Comparison of ENCODE assay signal across 8 mouse cellular contexts in genomic region chr17:24469910-24470602, GRCm38 (mm10). TPM values are rescaled to one million over a fixed set of nuclear protein-coding genes. Genes with fewer than 3 reads are reported as not detected.
DNase-seq lines count a peak whose midpoint lies in the region; ATAC-seq and TF ChIP-seq lines count a peak whose summit lies in the region.

Gene E4f1 (minus strand): TSS chr17:24470313.
Gene Pgp (plus strand): TSS chr17:24470392.

- peak; percentile 97 for ATAC-seq in forebrain, embryonic 12.5 days (ENCODE audit: low FRiP score)
- ATAC-seq in heart, postnatal 0 days (ENCODE audit: insufficient read depth, low read depth), result peak; percentile 96
- peak; percentile 98 for ATAC-seq in liver, embryonic 16.5 days (ENCODE audit: low read depth)
- ATAC-seq in neural tube, embryonic 13.5 days (ENCODE audit: low read depth), result peak; percentile 98

- H3K4me1 ChIP-seq in E14TG2a.4 (replicated peaks; ENCODE audit: low read depth, low read length), result peaks cover 47% of the 10 kb centered on the region
- H3K4me1 ChIP-seq in forebrain, embryonic 12.5 days, result peaks cover 28% of the 10 kb centered on the region
- peaks cover 21% of the 10 kb centered on the region for H3K4me1 ChIP-seq in heart, postnatal 0 days (ENCODE audit: control insufficient read depth, insufficient read depth)
- peaks cover 23% of the 10 kb centered on the region for H3K4me1 ChIP-seq in liver, embryonic 16.5 days (ENCODE audit: control insufficient read depth, low read depth, low read length)
- peaks cover 48% of the 10 kb centered on the region for H3K4me1 ChIP-seq in neural tube, embryonic 13.5 days (replicated peaks)
- peaks cover 17% of the 10 kb centered on the region for H3K4me1 ChIP-seq in testis, adult 2 months (ENCODE audit: control insufficient read depth, insufficient read depth, low read length)

- peak; percentile 69; the same call in 1 of the 2 replicates for TF ChIP-seq EP300 in heart, postnatal 0 days (IDR thresholded peaks at IDR 0.05; ENCODE audit: low read depth)

- WGBS in forebrain, embryonic 12.5 days, result under 1% methylated on average over 70 of the region's 75 CpGs
- under 1% methylated on average over 71 of the region's 75 CpGs for WGBS in heart, postnatal 0 days
- under 1% methylated on average over 75 of the region's 75 CpGs for WGBS in liver, embryonic 16.5 days (ENCODE audit: insufficient replicate concordance)
- under 1% methylated on average over 75 of the region's 75 CpGs for WGBS in neural tube, embryonic 13.5 days

- peak; percentile 98 for DNase-seq in c-Kit-positive CD71-positive TER-119-positive erythroid progenitor cells, embryonic 14.5 days (ENCODE audit: low spot score)
- DNase-seq in heart, postnatal 0 days (ENCODE audit: low spot score), result peak; percentile 98
- DNase-seq in kidney, postnatal 4 days, result peak; percentile 98 to 99

- H3K27ac ChIP-seq in forebrain, embryonic 12.5 days, result peak within 1 kb of the TSS; percentile 85
- peak within 1 kb of the TSS; percentile 84 for H3K27ac ChIP-seq in heart, postnatal 0 days (ENCODE audit: low read depth)
- peak within 1 kb of the TSS; percentile 93 for H3K27ac ChIP-seq in liver, embryonic 16.5 days (ENCODE audit: low read length)
- H3K27ac ChIP-seq in neural tube, embryonic 13.5 days (replicated peaks), result peak within 1 kb of the TSS; percentile 91
- peak within 1 kb of the TSS; percentile 97 for H3K27ac ChIP-seq in testis, adult 2 months (ENCODE audit: control insufficient read depth, insufficient read depth, low read depth, low read length)

- peak within 1 kb of the TSS; percentile 96 for H3K4me3 ChIP-seq in E14TG2a.4 (replicated peaks; ENCODE audit: low read length)
- peak within 1 kb of the TSS; percentile 89 for H3K4me3 ChIP-seq in forebrain, embryonic 12.5 days (replicated peaks)
- peak within 1 kb of the TSS; percentile 66 for H3K4me3 ChIP-seq in heart, postnatal 0 days (ENCODE audit: low read depth, low read length)
- peak within 1 kb of the TSS; percentile 94 for H3K4me3 ChIP-seq in liver, embryonic 16.5 days (ENCODE audit: low read depth, low read length)
- H3K4me3 ChIP-seq in neural tube, embryonic 13.5 days, result peak within 1 kb of the TSS; percentile 91
- peak within 1 kb of the TSS; percentile 95 for H3K4me3 ChIP-seq in testis, adult 2 months (ENCODE audit: control insufficient read depth, low read depth, low read length)

- peak; percentile 87 for TF ChIP-seq POLR2A in testis, adult 2 months (IDR thresholded peaks at IDR 0.05; ENCODE audit: control insufficient read depth, low read depth, low read length)

- no peaks in the 10 kb centered on the region for H3K27me3 ChIP-seq in E14TG2a.4 (ENCODE audit: insufficient read depth, low read length)
- no peaks in the 10 kb centered on the region for H3K27me3 ChIP-seq in forebrain, embryonic 12.5 days
- no peaks in the 10 kb centered on the region for H3K27me3 ChIP-seq in heart, postnatal 0 days (ENCODE audit: control insufficient read depth, insufficient read depth, low read length)
- H3K27me3 ChIP-seq in liver, embryonic 16.5 days (ENCODE audit: control insufficient read depth, insufficient read depth, low read depth, low read length), result no peaks in the 10 kb centered on the region
- no peaks in the 10 kb centered on the region for H3K27me3 ChIP-seq in neural tube, embryonic 13.5 days
- no peaks in the 10 kb centered on the region for H3K27me3 ChIP-seq in testis, adult 2 months (ENCODE audit: control insufficient read depth, insufficient read depth, low read length)

- H3K9ac ChIP-seq in forebrain, embryonic 12.5 days, result peak within 1 kb of the TSS; percentile 95
- H3K9ac ChIP-seq in heart, postnatal 0 days (replicated peaks; ENCODE audit: low read depth, low read length), result peak within 1 kb of the TSS; percentile 67
- peak within 1 kb of the TSS; percentile 96 for H3K9ac ChIP-seq in liver, embryonic 16.5 days (ENCODE audit: low read depth, low read length)
- H3K9ac ChIP-seq in neural tube, embryonic 13.5 days, result peak within 1 kb of the TSS; percentile 90

- no peak for TF ChIP-seq CTCF in E14TG2a.4 (conservative IDR thresholded peaks at IDR 0.05; ENCODE audit: low read length)
- no peak for TF ChIP-seq CTCF in heart, postnatal 0 days (IDR thresholded peaks at IDR 0.05; ENCODE audit: low read depth)
- TF ChIP-seq CTCF in testis, adult 2 months (IDR thresholded peaks at IDR 0.05; ENCODE audit: control insufficient read depth, insufficient read depth, insufficient replicate concordance, low read depth, low read length), result no peak

- peaks cover 58% of the 10 kb centered on the region for H3K36me3 ChIP-seq in E14TG2a.4 (ENCODE audit: insufficient read depth, low read length)
- peaks cover 14% of the 10 kb centered on the region for H3K36me3 ChIP-seq in forebrain, embryonic 12.5 days (replicated peaks)
- H3K36me3 ChIP-seq in heart, postnatal 0 days (replicated peaks; ENCODE audit: control insufficient read depth, insufficient read depth, low read length), result peaks cover 14% of the 10 kb centered on the region
- peaks cover 15% of the 10 kb centered on the region for H3K36me3 ChIP-seq in liver, embryonic 16.5 days (ENCODE audit: control insufficient read depth, insufficient read depth)
- H3K36me3 ChIP-seq in neural tube, embryonic 13.5 days, result peaks cover 23% of the 10 kb centered on the region
- peaks cover 2% of the 10 kb centered on the region for H3K36me3 ChIP-seq in testis, adult 2 months (ENCODE audit: control insufficient read depth, insufficient read depth, low read length)

- peak within 1 kb of the TSS; percentile 83 for H3K4me2 ChIP-seq in forebrain, embryonic 12.5 days
- H3K4me2 ChIP-seq in heart, postnatal 0 days (ENCODE audit: low read depth, low read length), result peak within 1 kb of the TSS; percentile 86
- H3K4me2 ChIP-seq in liver, embryonic 16.5 days (ENCODE audit: low read depth, low read length), result peak within 1 kb of the TSS; percentile 91
- H3K4me2 ChIP-seq in neural tube, embryonic 13.5 days, result peak within 1 kb of the TSS; percentile 100

- H3K9me3 ChIP-seq in E14TG2a.4 (ENCODE audit: low read length), result no peaks in the 10 kb centered on the region
- H3K9me3 ChIP-seq in forebrain, embryonic 12.5 days, result no peaks in the 10 kb centered on the region
- H3K9me3 ChIP-seq in heart, postnatal 0 days (replicated peaks; ENCODE audit: control insufficient read depth, low read length), result no peaks in the 10 kb centered on the region
- H3K9me3 ChIP-seq in liver, embryonic 16.5 days (replicated peaks; ENCODE audit: control insufficient read depth, low read length), result no peaks in the 10 kb centered on the region
- H3K9me3 ChIP-seq in neural tube, embryonic 13.5 days, result no peaks in the 10 kb centered on the region

RNA-seq across cellular contexts. Expression of gene E4f1, which starts in this region (rescaled TPM):
- 34.1 and 37.1 TPM in 2 replicates for polyA plus RNA-seq in forebrain, embryonic 12.5 days (2016; fragmentation: Nextera tagmentation; extraction: Ambion mirVana)
- total RNA-seq in heart, postnatal 0 days (2014; rRNA removed; ENCODE audit: low replicate concordance), result 19.6 and 20.6 TPM in 2 replicates
- polyA plus RNA-seq in heart, postnatal 0 days (2015; fragmentation: Nextera tagmentation; extraction: Ambion mirVana), result 14.0 and 17.8 TPM in 2 replicates
- polyA plus RNA-seq in liver, embryonic 16.5 days (2015; fragmentation: Nextera tagmentation; extraction: Ambion mirVana), result 11.4 and 12.3 TPM in 2 replicates
- polyA plus RNA-seq in neural tube, embryonic 13.5 days (2015; fragmentation: Nextera tagmentation; extraction: Ambion mirVana), result 39.7 and 41.6 TPM in 2 replicates
- 61.5 and 69.3 TPM in 2 replicates for polyA plus RNA-seq in testis, adult 2 months (2012; rRNA removed)

RNA-seq across cellular contexts. Expression of gene Pgp, which starts in this region (rescaled TPM):
- polyA plus RNA-seq in forebrain, embryonic 12.5 days (2016; fragmentation: Nextera tagmentation; extraction: Ambion mirVana), result 59.3 and 60.3 TPM in 2 replicates
- total RNA-seq in heart, postnatal 0 days (2014; rRNA removed; ENCODE audit: low replicate concordance), result 48.4 and 62.3 TPM in 2 replicates
- 65.8 and 70.6 TPM in 2 replicates for polyA plus RNA-seq in heart, postnatal 0 days (2015; fragmentation: Nextera tagmentation; extraction: Ambion mirVana)
- polyA plus RNA-seq in liver, embryonic 16.5 days (2015; fragmentation: Nextera tagmentation; extraction: Ambion mirVana), result 48.2 and 49.0 TPM in 2 replicates
- 54.9 and 57.4 TPM in 2 replicates for polyA plus RNA-seq in neural tube, embryonic 13.5 days (2015; fragmentation: Nextera tagmentation; extraction: Ambion mirVana)
- polyA plus RNA-seq in testis, adult 2 months (2012; rRNA removed), result 597 and 738 TPM in 2 replicates

Comparison
In these comparisons a context has a peak if more than half of its experiments do, and no peak if none do; other contexts are left out.
1. Peak in every context shown above with its lines: DNase-seq, ATAC-seq, H3K4me3 ChIP-seq and H3K27ac ChIP-seq.